Mouse (Mus musculus) kidney, embryonic 14.5 days (tissue): ENCODE data around the gene Capn1. TPM values are rescaled to one million over a fixed set of nuclear protein-coding genes. Genes with fewer than 3 reads are reported as not detected.

ENCODE experiments used
- ATAC-seq: fragments of 200-750 bp; cut with Nextera tagmentation; 2 replicates; pipeline ENCODE4 v1.8.0; 2017; ENCODE audit warnings: moderate number of reproducible peaks, mild to moderate bottlenecking, moderate TSS enrichment, moderate library complexity; ENCODE audit not compliant: low FRiP score, low TSS enrichment
- H3K27ac ChIP-seq: fragments of 300-500 bp; sonication (generic); 2 replicates; pipeline ENCODE4 v1.5.1; 2014; ENCODE audit warnings: low read depth, mild to moderate bottlenecking, low read length, moderate library complexity, mixed read lengths
- H3K27me3 ChIP-seq: fragments of 300-500 bp; sonication (generic); 2 replicates; pipeline ENCODE4 v1.6.1; 2014; ENCODE audit warnings: mild to moderate bottlenecking, low read length; ENCODE audit not compliant: control insufficient read depth, insufficient read depth
- H3K36me3 ChIP-seq: fragments of 300-500 bp; sonication (generic); 2 replicates; pipeline ENCODE4 v1.6.1; 2014; ENCODE audit warnings: low read length, mixed read lengths; ENCODE audit not compliant: control insufficient read depth, insufficient read depth
- H3K4me1 ChIP-seq: fragments of 300-500 bp; sonication (generic); 2 replicates; pipeline ENCODE4 v1.6.1; 2014; ENCODE audit warnings: low read length, mixed read lengths; ENCODE audit not compliant: control insufficient read depth, insufficient read depth
- H3K4me2 ChIP-seq: fragments of 300-500 bp; sonication (generic); replicated peaks from 2 replicates; pipeline ENCODE4 v1.6.1; 2014; ENCODE audit warnings: low read depth, mild to moderate bottlenecking, low read length
- H3K4me3 ChIP-seq: fragments of 300-500 bp; sonication (generic); 2 replicates; pipeline ENCODE4 v1.5.1; 2014; ENCODE audit warnings: mild to moderate bottlenecking, low read length
- H3K9ac ChIP-seq: fragments of 300-500 bp; sonication (generic); 2 replicates; pipeline ENCODE4 v1.6.1; 2014; ENCODE audit warnings: low read depth, mild to moderate bottlenecking, low read length, moderate library complexity
- H3K9me3 ChIP-seq: fragments of 300-500 bp; sonication (generic); 2 replicates; pipeline ENCODE4 v1.6.1; 2016; ENCODE audit warnings: low read length; ENCODE audit not compliant: control insufficient read depth
- WGBS: fragments of 180-500 bp; shearing (Covaris S2); extraction: QIAGEN DNeasy Blood & Tissue Kit; methylation state at CpG from one replicate; pipeline ENCODE4 v1.1.7; 2014; 5-methylcytosine and 5-hydroxymethylcytosine counted together
- polyA plus RNA-seq: library from polyadenylated mRNA; unstranded; fragments of >200 nt; fragmentation: Nextera tagmentation; extraction: Ambion mirVana; gene quantifications from 2 replicates; pipeline ENCODE4 v1.2.1, GENCODE M21; 2014

The Capn1 gene
- polyA plus RNA-seq, result 6.3 and 8.6 TPM in 2 replicates

GRCm38 (mm10) chr19:6015511-6016315 lies at the start of gene Capn1:
Capn1 (minus strand) TSS chr19:6015897.
- peak within 1 kb of the TSS; percentile 42 for H3K4me3 ChIP-seq
- peak within 1 kb of the TSS; percentile 71 for H3K4me2 ChIP-seq
- H3K9ac ChIP-seq, result peak within 1 kb of the TSS; percentile 48
- 2% methylated on average over 37 of the region's 40 CpGs for WGBS
- H3K4me1 ChIP-seq, result peaks cover 9% of the 10 kb centered on the region; the same call in 1 of the 2 replicates
- H3K27me3 ChIP-seq, result no peaks in the 10 kb centered on the region
- 0 out of 2 replicates have a peak within 1 kb of the TSS, but pooled peaks have one; percentile 4 for H3K27ac ChIP-seq
- H3K9me3 ChIP-seq, result no peaks in the 10 kb centered on the region
- no peaks in the 10 kb centered on the region for H3K36me3 ChIP-seq
- ATAC-seq, result peak; percentile 64

- no peak overlapping the region for H3K27ac ChIP-seq
- peaks cover 15% of the 10 kb centered on the region for H3K36me3 ChIP-seq
- no peak overlapping the region for H3K4me3 ChIP-seq
- no peaks in the 10 kb centered on the region for H3K9me3 ChIP-seq
- no peak overlapping the region for H3K9ac ChIP-seq
- ATAC-seq, result no peak
- H3K4me2 ChIP-seq, result no peak overlapping the region
- WGBS, result 87% methylated on average over 6 of the region's 6 CpGs
- no peaks in the 10 kb centered on the region for H3K27me3 ChIP-seq
- H3K4me1 ChIP-seq, result peaks cover 25% of the 10 kb centered on the region
Measured at GRCm38 (mm10) chr19:6063081-6063480, 47.4 kb upstream of the Capn1 start.

- Histone ChIP-seq H3K27me3 (no peaks in the 10 kb centered on the region), H3K27ac (0 out of 2 replicates have a peak overlapping the region, but pooled peaks have one; percentile 96), H3K4me3 (peak overlapping the region; percentile 90), H3K4me2 (peak overlapping the region; percentile 100), H3K9me3 (no peaks in the 10 kb centered on the region), H3K4me1 (peaks cover 21% of the 10 kb centered on the region), H3K36me3 (peaks cover 15% of the 10 kb centered on the region), H3K9ac (peak overlapping the region; percentile 95)
- WGBS, result 50% methylated on average over 5 of the region's 5 CpGs
- ATAC-seq, result no peak
Measured at GRCm38 (mm10) chr19:6062418-6062817, 46.7 kb upstream of the Capn1 start.

GRCm38 (mm10) chr19:6061641-6062302 lies 46.1 kb upstream of the Capn1 start:
- Histone ChIP-seq H3K27me3 (no peaks in the 10 kb centered on the region), H3K4me2 (peak overlapping the region; percentile 100), H3K27ac (peak overlapping the region; percentile 96), H3K4me1 (peaks cover 19% of the 10 kb centered on the region), H3K9me3 (no peaks in the 10 kb centered on the region), H3K36me3 (peaks cover 15% of the 10 kb centered on the region), H3K4me3 (peak overlapping the region; percentile 90), H3K9ac (peak overlapping the region; percentile 95)
- 1% methylated on average over 44 of the region's 44 CpGs for WGBS
- no peak for ATAC-seq

- peaks cover 16% of the 10 kb centered on the region for H3K4me1 ChIP-seq
- peak within 1 kb of the TSS; percentile 95 for H3K9ac ChIP-seq
- H3K27me3 ChIP-seq, result no peaks in the 10 kb centered on the region
- peak within 1 kb of the TSS; percentile 100 for H3K4me2 ChIP-seq
- peak; percentile 63 for ATAC-seq
- whole genome bisulfite sequencing, result under 1% methylated on average over 58 of the region's 58 CpGs
- peak within 1 kb of the TSS; percentile 96 for H3K27ac ChIP-seq
- no peaks in the 10 kb centered on the region for H3K9me3 ChIP-seq
- H3K36me3 ChIP-seq, result peaks cover 17% of the 10 kb centered on the region
- peak within 1 kb of the TSS; percentile 90 for H3K4me3 ChIP-seq
Measured at GRCm38 (mm10) chr19:6061021-6061533, 45.4 kb upstream of the Capn1 start, which contains the start of gene Znhit2. Znhit2 (plus strand) TSS chr19:6061192.

GRCm38 (mm10) chr19:6058966-6059365 lies 43.3 kb upstream of the Capn1 start:
- Histone ChIP-seq H3K27ac (no peak overlapping the region), H3K4me3 (peak overlapping the region; percentile 82), H3K36me3 (peaks cover 36% of the 10 kb centered on the region), H3K9me3 (no peaks in the 10 kb centered on the region), H3K4me2 (peak overlapping the region; percentile 84), H3K27me3 (no peaks in the 10 kb centered on the region), H3K9ac (peak overlapping the region; percentile 88), H3K4me1 (peaks cover 15% of the 10 kb centered on the region)
- ATAC-seq, result no peak
- 83% methylated on average over 5 of the region's 5 CpGs for WGBS

GRCm38 (mm10) chr19:6058513-6058912 lies 42.8 kb upstream of the Capn1 start:
- ATAC-seq, result no peak
- H3K27me3 ChIP-seq, result no peaks in the 10 kb centered on the region
- 33% methylated on average over 5 of the region's 5 CpGs for WGBS
- H3K4me3 ChIP-seq, result peak overlapping the region; percentile 82
- H3K27ac ChIP-seq, result peak overlapping the region; percentile 63; the same call in 1 of the 2 replicates
- peak overlapping the region; percentile 84 for H3K4me2 ChIP-seq
- no peaks in the 10 kb centered on the region for H3K9me3 ChIP-seq
- H3K36me3 ChIP-seq, result peaks cover 41% of the 10 kb centered on the region
- peak overlapping the region; percentile 88 for H3K9ac ChIP-seq
- peaks cover 15% of the 10 kb centered on the region for H3K4me1 ChIP-seq

- H3K4me2 ChIP-seq, result peak within 1 kb of the TSS; percentile 84
- peaks cover 14% of the 10 kb centered on the region for H3K4me1 ChIP-seq
- H3K27ac ChIP-seq, result peak within 1 kb of the TSS; percentile 63
- H3K9ac ChIP-seq, result peak within 1 kb of the TSS; percentile 88
- peaks cover 51% of the 10 kb centered on the region for H3K36me3 ChIP-seq
- H3K4me3 ChIP-seq, result peak within 1 kb of the TSS; percentile 82
- ATAC-seq, result peak; percentile 87
- under 1% methylated on average over 58 of the region's 63 CpGs for WGBS
- H3K9me3 ChIP-seq, result no peaks in the 10 kb centered on the region
- H3K27me3 ChIP-seq, result no peaks in the 10 kb centered on the region
Measured at GRCm38 (mm10) chr19:6057313-6058096, 41.8 kb upstream of the Capn1 start, which contains the start of the genes Mrpl49 and Fau. Mrpl49 (minus strand) TSS chr19:6057785. Fau (plus strand) TSS chr19:6057844.
